Mouse (Mus musculus): ENCODE results near the gene 9530077C05Rik.
A peak's percentile ranks its signal among the peaks of the same experiment; 100 is the strongest.

The 9530077C05Rik gene

DNA sequence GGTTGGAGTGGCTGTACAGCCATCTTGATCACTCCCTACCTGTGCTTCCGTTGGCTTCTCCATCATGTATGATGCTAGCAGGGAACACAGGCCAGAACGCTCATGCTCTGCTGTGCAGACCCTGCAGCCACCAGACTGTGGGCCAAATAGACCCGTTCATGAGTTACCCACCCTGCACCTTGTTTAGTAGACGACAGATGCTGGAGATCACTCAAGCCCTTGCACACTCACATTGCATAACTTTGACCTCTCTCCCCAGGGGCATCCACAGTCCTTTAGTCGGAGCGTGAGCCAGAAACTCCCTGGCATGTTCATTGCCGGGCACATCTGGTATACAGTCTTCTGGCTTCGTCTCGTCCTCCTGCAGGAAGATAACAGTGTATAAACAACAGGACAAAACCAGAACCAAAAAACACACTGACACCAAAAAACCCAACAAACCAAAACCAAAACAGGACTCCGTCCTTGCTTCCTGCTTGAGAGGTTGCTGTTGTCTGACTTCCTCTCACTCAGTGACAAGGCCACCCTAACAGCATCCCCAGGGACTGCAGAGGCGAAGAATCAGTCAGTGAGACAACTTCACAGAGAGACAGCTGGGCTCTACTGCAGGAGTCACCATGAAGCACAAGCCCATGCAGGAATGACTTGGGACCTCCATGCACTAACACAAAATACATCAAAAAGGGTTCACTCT lies 46.0 kb downstream of the 9530077C05Rik start:
- DNase-seq (ENCODE audit: low spot score): no peak

DNA sequence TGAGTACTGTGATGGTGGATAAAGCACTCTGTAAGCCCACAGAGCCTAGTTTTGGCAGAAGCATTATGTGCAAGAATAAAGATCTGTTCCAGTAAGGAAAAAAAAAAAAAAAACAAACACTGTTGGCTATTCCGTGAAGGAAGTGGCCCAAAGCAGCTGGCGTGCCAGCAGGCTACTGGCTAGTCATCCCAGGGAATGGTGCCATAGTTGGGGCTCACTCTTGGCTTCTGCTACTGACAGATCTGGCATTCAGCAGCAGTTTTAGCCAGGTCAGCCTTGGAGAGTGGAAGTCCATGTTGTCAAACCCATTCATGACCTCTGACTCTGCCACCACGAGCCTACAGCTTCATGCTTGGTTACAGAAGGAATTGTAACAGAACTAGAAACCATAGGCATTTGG lies 50.6 kb downstream of the 9530077C05Rik start:
- DNase-seq (ENCODE audit: low spot score): no peak

DNA sequence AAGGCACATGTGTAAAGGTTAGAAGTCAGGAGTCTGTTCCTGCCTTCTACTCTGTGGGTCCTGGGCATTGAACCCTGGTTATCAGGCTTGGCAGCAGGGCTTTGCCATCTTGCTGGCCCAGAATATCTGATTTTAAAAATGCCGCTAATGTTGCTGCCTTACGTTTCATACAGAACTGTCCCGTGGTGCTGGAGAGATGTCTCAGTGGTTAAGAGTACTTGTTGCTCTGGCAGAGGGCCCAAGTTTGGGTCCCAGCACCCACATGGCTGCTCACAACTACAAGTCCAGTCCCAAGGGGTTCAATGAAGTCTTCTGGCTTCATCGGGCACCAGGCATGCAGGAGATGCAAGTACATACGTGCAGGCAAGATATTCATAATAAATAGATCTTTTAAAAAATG lies 54.9 kb downstream of the 9530077C05Rik start:
- DNase-seq (ENCODE audit: low spot score): no peak

DNA sequence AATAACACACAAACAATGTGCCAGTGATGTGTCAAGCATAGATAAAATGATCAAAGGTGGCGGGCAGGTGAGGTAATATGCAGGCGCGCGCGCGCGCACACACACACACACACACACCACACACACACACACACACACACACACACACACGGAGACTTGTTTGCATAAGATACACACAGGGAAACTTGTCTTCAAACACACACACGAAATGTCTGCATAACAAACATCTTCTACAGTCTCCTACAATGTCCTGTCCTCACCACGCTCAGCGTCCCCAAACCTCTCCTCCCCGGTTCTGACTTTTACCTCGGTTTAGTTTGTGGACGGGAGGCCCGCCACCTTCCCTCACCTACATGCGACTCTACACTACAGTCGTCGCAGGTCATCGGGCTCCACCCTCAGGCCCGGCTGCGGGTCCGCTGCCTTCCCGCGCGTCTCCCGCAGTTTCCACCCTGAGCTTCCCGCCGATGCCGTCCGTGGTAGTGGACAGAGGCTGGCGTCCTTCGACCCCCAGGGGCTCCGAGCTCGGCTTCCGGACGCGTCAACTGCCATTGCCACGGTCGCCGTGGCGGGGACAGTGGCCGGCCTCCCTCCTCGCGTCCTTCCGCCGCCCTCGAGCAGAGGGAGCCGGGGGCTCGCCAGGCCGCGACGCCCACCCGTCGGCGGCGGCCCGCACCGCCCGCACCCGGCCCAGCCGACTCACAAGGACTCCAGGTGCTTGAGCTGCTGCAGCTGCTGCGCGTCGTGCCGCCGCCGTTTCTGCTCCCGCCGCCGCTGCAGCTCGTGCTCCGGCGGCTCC lies 56.3 kb downstream of the 9530077C05Rik start:
- peak; percentile 34 for DNase-seq (ENCODE audit: low spot score)

DNA sequence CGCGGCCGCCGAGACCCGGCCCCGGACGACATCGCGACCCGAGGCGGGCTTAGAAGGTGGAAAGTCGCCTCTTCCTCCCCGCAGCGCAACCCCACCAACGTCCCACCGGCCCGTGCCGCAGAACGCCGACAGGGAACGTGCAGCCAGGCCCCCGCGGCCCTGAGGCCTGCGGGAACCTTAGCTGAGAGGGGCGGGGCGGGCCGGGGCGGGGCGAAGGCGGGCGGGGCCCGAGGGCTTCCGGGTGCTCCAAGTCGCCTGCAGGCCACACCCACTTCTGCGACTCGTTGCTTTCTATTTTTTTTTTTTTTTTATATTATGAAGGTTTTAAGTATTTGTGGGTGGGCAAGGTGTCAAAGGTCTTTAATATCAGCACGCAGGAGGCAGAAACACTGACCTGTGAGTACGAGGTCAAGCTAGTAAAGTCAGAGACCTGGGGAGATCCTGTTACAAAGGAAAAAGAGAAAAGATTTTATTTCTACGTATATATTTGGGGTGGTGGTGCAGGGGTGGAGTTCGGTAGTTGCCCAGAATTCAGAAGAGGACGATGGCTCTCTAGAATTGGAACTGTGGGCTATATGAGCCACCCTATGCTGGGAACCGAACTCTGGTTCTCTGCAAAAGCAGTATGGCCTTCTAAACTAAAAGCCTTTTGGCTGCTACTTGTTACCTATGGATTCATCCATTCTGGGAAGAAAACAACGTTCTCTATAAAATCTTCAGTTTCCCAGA lies 57.0 kb downstream of the 9530077C05Rik start:
- DNase-seq (ENCODE audit: low spot score): peak; percentile 62

DNA sequence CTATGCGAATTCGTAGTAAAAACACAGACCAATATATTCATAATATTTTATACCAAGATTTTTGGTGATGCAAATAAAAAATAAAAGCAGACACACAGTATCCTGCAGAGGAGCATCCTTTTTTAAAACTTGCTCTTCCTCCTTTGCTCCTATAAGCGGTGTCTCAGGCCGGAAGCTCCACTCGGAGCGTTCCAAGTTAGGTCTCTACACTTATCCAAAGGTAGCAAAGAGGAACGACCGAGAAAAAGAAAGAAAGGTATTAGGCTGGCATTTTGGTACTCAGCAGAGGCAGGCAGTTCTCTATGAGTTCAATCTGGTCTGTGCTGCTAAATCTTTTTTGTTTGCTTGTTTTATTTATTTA lies 57.6 kb downstream of the 9530077C05Rik start:
- no peak for DNase-seq (ENCODE audit: low spot score)

DNA sequence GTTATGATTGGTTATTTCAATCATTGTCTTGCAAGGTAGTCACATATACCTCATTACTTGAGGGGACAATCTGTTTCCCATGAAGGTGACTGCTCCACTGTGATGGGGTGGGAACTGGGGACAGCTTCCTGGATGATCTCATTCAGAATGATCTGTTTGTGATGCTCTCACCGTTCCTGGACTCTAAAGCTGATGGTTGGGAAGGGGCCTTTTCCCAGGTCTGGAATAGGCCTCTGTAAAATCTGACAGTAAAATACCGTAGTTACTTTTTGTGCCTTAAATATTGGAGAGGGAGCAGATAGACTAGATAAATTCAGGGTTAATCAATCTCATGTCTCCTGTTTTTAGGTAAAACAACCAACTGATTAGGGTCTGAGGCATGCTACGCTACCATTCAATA lies 58.3 kb downstream of the 9530077C05Rik start, which contains the start of gene Rp9:
Gene Rp9 (minus strand): TSS at position 101 of the 400 bp plus-strand sequence.
- no peak for DNase-seq (ENCODE audit: low spot score)

DNA sequence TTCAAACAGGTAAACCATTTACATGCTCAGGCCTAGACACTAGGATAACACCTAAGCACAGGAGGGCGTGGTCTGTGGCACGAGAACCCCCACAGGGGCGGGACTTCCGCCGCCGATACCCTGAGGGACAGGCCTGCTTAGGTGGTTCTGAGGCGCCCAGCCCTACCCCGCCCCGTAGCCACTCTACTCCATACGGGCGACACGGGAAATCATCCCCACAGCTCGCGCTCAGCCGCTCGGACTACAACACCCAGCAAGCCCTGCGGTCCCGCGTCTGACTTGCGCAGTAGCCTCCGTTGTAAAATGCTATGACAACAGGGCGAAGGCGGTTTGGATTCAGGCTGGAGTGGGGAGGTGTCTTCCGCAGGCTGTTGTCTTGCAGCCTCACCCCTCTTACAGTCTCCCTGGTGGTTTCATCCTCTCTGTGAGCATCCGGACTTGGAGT lies 64.1 kb downstream of the 9530077C05Rik start, which contains the start of gene Bbs9:
Gene Bbs9 (plus strand): TSS at position 292 of the 445 bp plus-strand sequence.
- DNase-seq (ENCODE audit: low spot score): peak; percentile 91

DNA sequence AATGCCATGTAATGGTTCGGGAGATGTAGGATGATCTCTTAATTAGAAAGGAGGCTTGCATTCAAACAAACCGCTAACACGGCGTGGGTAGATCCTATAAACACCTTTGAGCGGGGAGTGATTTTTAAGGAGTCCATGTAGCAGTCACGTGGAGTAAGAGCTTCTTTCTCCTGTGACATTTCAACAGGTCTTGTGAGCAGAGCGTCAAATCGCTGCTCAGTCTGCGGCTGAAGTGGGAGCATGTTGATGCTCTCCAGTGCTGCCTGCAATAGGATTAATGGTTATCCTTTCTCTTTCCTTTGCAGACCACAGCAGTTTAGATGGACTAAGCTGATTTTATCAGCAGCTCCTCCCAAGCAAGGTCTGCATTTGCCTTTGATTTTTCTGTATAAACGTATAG lies 65.0 kb downstream of the 9530077C05Rik start:
- no peak for DNase-seq (ENCODE audit: low spot score)

DNA sequence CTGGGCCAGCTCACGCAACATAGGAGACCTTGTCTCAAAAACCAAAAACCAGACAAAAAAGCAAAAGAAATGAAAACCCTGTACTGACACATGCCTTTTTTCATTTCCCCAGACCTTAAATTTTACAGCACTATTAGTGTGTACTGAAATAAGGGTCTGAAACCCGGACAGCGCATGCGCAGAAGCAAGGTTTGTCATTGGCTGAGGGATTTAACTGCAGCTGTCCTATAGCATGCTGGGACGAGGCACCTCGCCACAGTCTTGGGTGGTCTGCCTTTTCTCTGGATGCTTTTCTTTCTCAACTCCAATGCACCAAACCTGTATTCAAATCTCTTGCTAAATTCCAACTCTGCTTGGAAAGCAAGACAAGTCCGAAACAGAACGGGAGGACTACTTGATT lies 67.6 kb downstream of the 9530077C05Rik start:
- no peak for DNase-seq (ENCODE audit: low spot score)

DNA sequence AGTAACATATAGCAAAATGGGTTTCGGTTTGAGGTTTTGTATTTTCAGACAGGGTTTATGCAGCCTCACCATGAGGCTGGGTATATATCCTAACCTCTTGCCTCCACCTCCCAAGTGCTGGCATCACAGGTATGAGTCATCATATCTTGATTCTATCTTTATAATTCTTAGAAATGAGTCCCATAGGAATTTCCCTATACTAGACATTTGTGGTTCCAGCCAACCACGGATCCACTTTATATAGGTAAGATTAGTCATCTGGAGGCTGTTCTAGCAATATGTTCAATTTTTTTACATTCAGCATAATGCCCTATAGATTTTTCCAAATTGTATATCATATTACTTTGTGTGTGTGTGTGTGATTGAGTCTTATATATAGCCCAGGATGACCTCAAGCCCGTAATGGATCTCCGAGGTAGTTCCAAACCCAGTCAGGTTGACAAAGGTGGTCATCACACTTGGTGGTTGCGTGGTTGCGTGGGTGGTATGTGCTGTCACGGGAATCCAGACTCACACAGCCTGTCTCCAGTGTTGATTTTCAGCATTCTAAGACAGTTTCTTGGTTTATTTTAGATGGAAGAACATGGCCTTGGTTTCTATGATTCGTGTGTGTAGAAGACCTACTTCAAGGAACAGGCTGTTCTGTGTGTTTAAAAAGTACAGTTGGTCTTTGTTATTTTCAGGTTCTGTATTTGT lies 72.7 kb downstream of the 9530077C05Rik start:
- no peak for DNase-seq (ENCODE audit: low spot score)

DNA sequence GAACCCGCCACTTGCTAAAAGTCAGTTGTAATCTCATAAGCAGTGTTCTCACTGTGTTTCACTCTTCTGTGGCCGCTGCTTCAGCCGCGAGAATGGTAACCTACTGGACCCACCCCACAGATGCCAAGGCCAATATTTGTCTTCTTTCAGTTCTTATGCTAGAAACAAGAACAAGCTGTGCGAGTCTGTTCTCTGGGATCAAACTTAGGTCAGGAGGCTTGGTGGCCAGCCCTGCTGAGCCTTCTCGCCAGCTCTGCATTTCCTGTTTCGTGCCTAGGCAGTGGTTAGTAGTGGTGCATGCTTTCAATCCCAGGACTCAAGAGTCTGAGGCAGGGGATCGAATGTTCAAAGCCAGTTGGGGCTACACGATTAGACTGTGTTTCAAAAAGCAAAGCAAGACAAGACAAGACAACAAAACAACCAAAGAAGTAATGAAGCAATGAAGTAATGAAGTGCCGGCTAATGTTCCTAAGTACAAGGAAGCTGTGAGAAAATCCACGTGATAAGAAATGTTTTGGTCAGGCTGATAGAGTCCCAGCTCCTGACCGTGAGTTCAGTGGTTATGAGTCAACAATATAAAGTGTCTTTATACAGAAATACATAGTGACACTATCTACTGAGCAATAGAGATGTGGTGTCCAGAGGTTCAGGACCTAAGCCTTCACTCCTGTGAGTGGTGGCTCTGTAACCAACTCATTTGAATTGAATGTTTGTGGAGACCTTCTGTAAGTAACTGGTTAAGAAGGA lies 73.4 kb downstream of the 9530077C05Rik start:
- peak; percentile 30 for DNase-seq (ENCODE audit: low spot score)

DNA sequence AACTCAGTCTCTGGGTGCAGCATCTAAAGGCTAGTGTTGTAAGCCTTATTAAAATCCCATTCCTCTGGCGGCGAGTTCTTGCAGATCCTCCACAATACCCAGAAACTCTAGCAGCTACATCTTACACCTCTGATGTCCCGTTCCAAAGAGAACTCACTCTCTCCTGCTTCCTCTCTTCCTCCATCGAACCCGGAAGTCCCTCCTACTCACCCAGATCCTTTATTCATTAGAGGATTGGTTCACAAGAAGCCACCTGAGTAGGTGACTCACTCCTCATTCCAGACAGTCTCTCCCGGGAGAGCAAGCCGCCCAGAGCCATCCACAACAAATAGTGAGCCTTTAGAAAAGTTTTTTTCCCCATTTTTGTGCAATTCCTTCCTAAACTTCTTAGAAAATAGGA lies 74.9 kb downstream of the 9530077C05Rik start:
- DNase-seq (ENCODE audit: low spot score): no peak

DNA sequence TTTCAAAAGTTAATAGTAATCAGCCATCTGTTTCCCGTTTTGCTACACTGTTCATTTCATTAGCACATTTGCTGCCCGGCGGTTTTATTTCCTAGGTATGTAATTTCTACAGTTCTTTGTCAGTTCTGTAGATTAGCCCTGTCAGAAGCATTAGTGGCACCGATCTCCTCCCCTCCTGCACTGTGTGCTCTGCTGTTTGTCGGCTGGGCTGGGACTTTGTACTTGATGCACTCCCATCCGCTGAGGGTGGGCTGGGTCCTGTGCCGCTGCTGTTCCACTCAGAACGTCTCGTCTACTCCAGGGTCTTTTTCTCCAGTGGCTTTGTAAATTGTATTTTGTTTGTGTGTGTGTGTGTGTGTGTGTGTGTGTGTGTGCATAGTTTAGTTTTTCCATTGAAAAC lies 77.7 kb downstream of the 9530077C05Rik start:
- DNase-seq (ENCODE audit: low spot score): no peak

Data from urinary bladder, postnatal 14 days (tissue).